Mouse (Mus musculus): ENCODE measurements around the gene Mcoln1.

The Mcoln1 gene

DNA sequence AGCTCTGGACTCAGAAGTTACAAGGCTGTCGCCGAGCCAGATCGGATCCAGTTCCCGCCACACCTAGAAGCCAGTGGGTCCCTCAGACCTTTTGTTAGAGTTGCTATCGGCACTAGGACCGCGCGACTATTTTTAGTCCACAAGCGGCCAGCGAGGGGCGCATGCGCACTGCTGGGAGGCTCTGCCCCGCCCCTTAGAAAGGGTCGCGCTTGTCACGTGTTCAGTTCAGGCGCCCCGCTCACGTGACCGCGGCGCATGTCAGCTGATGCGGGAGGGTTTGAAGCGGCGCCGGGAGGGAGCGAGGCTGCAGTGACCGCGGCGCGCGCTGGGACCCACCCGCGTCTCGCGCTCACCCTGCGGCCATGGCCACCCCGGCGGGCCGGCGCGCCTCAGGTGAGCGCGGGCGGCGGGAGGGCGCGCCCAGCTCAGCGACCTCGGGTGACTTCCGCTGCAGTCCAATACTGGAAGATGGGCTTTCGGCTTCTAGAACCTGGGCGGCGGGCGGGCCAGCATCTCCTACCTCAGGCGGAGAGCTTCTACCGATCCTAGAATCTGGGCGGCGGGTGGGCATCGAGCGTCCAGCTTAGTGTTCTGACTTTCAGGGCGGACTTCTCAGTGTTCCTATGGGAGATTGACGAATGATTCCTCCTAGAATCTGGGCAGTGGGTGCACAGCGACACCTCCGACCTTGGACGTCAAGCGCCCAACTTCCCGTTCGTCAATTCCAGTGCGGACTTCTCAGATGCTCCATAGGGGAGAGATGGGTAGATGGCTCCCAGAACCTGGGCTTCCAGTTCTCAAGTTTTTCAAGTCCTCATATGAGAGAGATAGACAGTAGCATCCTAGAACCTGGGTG lies at the start of gene Mcoln1:
Mcoln1 (plus strand) TSS at position 223 of the 856 bp plus-strand sequence.
- peak; percentile 98 for DNase-seq

DNA sequence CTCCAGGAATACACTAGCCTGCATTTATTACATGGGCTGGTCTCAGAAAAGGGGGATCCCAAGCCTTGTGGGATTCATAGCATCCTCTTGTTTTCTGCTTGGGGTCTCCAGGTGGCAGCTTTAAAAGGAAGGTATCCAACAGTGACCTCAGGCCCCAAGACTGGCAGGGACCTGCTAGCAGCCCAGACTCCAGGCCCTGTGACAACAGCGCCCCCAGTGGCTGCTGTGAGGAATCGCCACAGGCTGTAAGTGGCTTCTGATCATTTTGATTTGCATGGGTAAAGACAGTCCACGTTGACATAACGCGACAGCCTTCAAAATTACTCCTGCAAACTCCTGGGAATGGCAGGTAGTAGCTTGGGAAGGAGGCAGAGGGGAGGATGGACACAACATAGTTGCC lies 49.6 kb upstream of the Mcoln1 start:
- peak; percentile 37 for DNase-seq

DNA sequence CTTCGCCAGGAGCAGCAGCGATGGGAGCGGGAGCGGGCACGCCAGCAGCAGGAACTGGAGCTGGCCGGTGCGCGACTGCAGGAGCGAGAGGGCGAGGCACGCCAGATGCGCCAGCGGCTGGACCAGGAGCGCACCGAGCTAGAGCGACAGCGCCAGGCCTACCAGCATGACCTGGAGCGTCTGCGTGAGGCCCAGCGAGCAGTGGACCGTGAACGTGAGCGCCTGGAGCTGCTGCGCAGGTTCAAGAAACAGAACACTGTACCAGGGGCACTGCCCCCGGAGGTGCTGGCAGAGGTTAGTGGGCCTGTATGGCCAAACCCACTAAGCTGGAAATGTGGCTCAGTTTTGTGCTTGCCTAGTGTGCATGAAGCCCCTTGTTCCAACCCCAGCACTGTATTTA lies 48.3 kb upstream of the Mcoln1 start:
- DNase-seq: no peak

DNA sequence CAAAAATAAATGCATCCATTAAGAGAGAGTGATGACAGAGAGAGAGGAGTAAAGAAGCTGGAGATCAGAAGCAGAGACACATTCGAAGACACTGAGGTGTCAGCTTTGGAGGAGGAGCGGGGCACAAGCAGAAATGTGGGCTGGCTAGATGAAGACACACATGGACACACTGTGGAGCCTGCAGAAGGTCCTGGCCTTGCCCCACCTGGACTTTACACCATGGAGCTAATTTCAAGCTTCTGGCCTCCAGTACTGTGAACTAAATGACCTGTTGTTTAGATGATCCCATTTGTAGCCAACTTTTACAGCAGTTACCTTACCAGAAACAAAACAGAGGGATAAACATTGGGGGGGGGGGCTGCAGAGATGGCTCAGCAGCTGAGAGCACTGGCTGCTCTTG lies 37.0 kb upstream of the Mcoln1 start:
- DNase-seq: no peak

DNA sequence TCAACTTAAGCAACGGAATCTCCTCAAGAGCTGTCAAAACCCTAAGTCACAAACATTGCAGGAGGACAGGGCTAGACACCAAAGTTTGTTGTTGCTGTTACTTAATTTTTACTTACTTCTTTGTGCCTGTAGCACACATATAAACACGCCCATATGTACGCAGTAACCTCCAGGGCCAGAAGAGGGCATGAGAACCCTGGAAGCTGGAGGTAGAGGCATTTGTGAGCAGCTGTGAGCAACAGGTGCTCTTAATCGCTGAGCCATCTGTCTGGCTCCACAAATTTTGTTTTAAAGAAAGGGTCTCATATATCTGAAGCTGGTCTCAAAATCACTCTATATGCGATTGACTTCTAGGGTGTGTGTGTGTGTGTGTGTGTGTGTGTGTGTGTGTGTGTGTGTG lies 35.9 kb upstream of the Mcoln1 start:
- no peak for DNase-seq

DNA sequence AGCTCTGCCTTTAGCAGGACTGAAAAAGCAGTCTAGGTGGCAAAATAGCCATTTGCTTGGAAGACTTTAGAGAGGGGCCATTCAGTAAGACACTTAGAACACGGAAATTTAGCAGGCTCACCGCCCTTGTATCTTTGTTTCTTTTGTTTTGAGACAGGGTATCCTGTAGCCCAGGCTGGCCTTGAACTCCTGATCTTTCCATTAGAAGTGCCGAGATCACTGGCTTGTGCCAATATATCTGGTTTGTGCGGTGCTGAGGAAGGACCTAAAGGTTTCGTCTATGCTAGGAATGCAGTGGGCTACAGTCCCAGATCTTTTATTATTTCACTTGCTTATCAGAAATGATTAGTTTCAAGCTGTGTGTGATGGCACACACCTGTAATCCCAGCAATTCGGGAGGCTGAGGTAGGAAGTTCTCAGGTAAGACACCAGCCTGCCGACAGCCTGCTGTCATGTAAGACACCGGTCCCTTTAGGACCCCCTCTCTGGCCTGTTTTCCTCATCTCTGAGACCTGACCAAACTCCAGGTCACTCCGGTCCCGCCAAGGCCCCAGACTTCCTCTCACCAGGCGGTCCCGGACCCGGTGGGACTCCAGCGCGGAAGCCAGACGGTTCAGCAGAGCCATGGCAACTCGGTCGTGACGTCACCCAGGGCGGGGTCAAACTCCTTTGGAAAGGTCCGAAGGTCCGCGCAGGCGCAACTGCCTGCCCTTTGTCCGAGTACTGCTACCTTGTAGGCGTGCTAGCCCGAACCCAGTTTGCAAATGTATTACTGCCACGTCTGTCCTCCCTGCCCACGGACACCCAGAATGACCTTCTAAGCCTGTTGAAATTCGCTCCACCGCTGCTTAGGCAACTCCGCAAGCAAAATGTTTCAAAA lies 33.0 kb upstream of the Mcoln1 start, which contains the start of gene Pex11g:
Pex11g (minus strand) TSS at position 675 of the 880 bp plus-strand sequence.
- peak; percentile 96 for DNase-seq

DNA sequence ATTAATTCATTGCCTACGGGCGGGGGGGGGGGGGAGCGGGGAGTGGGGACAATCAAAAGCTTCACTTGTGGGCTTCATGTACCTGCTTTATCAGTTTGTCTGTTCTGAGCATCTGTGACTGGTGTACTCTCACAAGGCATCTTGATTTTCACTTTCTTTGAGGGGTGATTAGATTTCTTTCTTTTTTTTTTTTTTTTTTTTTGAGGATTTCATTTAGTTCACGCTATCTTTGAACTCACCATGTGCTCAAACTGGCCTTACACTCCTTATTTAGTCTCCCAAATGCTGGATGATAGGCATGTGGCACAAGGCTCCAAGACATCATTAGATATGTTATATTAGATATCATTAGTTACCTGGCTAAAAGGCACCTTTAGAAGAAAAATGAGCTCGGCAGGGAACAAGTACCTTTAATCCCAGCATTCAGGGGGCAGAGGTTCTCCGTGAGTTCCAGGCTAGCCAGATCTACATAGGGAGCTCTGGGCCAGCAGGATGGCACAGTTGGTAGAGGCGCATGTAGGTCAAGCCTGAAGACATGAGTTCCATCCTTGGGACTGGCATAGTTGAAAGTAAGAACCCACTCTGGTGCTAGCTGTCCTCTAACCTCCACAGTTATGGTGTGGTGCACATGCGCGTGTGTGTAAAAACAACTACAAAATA lies 32.2 kb upstream of the Mcoln1 start:
- no peak for DNase-seq

DNA sequence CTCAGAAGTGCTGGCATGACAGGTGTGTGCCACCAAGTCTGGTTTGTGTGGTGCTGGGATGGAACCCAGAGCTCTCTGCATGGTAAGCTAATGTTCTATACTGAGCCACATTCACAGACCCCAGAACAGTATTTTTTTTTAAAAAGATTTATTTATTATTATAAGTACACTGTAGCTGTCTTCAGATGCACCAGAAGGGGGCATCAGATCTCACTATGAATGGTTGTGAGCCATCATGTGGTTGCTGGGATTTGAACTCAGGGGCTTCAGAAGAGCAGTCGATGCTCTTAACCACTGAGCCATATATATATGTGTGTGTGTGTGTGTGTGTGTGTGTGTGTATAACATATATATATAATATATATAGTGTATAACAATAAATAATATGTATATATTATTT lies 31.4 kb upstream of the Mcoln1 start:
- DNase-seq: no peak

DNA sequence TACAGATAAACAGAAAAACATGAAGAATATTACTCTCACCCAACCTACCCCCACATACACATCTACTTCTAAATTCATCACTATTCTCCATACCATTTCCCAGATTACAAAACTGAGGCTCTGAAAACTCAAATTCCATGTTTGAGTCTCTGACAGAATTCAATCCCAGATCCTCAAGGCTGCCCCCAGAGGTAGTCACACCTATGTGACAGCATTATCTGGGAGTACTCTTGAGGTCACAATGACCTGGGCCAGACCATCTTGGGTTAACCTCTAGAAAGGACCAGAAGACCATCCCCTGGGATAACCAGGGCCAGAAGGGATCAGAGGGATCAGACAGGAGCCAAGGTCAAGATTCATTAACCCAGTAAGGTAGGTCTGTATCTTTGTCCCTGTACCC lies 29.7 kb upstream of the Mcoln1 start, which contains the start of gene Tex45:
Tex45 (plus strand) TSS at position 301 of the 400 bp plus-strand sequence.
- no peak for DNase-seq

DNA sequence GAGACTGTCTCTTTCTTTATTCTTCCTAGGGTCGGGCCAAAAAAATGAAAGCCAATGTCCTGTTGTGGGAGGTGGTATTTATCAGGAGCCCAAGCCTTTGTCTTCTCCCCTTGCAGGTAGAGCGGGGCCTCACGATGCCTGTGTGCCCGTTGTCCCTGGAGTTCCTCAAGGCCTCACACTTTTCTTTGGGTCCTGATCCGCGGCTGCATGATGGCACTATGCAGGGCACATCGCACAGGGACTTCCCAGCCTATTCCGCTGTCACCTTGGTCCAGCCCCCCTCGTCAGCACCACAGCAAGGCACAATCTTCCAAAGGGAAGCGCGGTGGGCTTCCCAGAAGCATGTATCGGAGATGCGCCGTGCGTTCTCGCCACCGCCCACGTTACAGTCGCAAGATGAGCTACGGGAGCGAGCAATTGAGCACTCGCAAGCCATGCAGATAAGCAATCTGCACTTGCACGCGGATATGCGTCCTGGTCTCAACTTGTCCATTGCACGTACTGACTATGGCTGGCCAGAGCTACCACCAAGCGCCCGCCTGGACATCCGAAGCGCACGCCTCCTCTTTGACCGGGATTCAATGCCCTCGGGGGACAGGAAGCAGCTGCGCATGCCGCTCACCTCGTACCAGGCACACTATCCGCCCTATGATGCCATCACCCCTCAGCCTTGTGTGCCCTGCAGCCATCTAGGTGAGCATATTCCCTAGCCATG lies 24.4 kb upstream of the Mcoln1 start:
- DNase-seq: no peak

DNA sequence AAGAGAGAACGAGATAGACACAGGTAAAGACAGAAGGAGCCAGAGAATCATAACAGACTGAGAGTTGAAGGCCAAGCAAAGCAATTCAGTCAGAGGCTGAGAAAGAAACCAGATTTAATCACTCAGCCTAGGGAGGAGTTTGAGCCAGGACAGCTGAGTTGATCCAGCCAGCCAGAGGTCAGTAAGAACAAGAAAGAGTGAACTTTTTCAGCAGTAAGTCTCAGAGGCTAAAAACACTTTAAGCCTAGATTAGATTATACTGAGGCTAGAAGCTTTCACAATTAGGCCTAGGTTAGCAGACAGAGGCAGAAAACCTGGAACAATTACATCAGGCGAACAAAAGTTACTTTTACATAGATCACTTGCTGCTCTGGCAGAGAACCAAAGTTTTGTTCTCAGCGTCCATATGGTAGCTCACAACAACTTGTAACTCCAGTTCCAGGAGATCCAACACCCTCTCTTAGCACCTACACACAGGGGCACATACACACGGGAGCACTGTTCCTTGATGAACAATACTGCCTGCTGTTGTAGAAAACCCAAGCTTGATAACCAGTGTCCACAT lies 20.0 kb upstream of the Mcoln1 start:
- no peak for DNase-seq

DNA sequence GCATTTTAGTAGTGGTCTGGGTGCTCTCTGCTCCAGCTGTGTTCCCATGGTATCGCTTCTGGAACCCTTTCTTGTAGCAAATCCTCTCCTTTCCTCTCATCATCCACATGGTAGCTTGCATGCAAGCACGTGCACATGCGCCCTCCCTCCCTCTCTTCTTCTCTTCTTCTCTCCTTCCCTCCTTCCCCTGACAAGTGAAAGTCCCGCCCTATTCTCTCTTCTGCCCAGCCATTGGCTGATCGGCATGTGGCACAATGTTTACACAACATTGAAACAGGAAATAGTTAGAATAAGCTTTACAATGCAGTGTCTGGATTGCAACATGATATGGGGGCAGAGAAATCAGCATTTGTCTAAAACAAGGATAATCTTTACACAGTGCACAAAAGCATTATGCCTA lies 18.7 kb upstream of the Mcoln1 start:
- no peak for DNase-seq

DNA sequence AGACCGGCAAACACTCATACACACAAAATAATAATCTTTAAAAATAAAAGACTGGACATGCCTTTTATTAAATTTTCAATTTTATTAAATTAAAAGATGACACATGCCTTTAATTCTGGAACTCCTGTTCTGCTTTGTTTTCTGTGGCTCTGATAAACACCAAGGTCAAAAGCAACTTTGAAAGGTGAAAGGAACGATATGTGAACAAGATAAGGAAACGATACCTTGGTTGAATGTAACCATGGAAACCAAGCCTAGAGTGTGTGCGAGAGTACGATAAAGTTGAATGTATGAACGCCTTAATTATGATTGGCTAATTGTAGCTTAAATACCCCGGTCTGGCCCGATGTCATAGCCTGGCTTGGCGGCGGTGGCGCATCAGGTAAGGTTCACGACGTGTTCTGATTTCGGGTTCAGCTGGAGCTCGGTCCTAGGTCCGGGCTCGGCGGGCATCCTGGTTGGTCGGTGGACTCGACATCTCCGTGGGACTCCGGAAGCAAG lies 18.0 kb upstream of the Mcoln1 start:
- DNase-seq: no peak

DNA sequence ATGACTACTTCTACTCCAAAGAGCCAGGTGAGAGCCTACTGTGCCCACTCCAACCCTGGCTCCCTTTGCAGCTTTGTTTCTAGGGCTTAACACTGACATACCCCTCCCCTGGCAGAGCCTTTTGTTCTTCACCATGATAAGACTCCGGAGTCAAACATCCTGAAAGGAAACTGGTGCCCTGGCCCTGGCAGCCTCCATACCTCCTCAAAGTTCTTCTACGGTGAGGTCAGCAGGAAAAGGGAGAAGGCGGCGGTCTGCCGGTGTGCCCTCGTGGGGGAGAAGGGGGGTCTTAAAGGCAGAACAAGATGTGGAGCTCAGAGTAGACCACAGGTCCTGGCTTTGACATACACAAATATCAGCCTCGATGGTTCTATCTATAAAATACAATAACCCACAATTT lies 16.7 kb upstream of the Mcoln1 start:
- no peak for DNase-seq

DNA sequence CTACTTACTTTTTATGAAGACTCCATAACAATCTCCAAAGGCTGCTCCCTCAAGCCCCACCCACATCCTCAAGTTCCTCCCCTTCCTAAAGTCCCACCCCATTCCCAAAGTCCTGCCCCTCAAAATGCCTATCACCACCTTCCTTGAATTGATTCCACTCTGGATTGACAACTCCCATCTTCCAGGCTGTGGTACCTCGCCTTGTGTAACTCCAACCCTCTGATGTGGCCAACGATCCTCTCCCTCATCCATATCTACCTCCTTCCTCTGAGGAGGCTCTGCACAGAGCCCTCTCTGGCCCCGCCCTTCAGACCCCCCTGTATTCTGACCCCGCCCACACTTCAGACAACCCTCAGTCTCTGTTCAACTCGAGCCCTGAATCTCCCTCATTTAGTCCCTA lies 15.1 kb upstream of the Mcoln1 start:
- DNase-seq: no peak

DNA sequence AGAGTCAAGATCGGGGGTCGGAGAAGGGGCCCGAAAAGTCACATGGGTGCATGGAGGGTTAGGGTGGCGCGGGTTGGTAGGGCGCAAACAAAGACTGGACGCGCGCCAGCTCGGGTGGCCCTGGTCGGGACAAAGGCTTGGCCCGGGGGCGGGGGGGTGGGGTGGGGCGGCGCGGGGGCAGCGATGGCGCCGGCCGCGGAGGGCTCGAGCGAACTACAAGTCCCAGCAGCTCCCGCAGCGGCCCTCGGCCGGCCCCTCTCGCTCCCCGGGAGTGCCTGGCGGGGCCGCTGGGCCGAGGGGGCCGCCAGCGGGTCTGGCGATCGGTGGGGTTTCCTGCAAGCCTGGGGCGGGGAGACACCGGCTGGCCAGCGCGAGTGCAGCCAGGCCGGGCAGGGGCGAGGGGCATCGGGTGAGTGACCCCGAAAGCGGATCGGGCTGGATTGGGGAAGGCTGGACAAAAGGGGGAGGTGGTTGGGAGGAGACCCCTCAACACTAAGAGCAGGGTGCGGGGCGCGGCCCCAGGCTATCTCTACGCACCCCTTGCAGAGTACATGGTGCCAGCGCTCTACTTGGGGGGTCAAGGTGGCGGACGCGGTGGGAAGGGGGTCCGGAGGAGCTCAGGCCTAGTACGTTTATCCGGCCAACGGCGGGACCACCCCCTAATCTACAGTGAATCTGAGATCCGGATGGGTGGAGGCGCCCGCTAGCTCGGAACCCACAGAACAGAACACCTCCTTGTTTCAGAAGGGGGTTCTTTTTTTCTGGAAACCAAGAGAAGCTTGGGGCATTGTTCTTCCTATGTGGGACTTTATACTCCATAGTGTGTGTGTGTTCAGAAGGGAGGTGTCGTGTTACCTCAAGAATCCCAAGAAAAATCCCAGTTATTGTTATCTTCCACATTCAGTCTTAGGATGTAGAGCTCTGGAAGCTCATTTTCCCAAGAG lies 7.1 kb upstream of the Mcoln1 start, which contains the start of gene Zfp358:
Zfp358 (plus strand) TSS at position 238 of the 944 bp plus-strand sequence.
- DNase-seq: peak; percentile 74

DNA sequence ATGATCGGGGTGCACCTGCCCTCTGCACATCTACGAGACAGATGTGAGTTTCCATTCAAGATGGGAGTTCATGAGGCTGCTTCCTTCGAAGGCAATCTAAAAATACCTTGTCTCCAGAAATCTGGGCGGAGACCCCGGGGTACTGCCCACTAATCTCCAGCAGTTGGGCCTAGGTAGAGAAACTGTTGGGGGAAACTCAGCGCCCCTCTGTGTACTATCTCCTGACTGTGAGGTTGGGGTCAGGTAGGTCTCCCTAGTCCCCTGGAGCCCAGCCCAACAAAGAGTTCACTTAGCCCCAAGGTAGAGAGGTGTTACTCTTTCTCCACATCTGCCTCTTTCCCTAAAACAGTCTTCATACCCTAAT lies 6.4 kb upstream of the Mcoln1 start:
- no peak for DNase-seq

DNA sequence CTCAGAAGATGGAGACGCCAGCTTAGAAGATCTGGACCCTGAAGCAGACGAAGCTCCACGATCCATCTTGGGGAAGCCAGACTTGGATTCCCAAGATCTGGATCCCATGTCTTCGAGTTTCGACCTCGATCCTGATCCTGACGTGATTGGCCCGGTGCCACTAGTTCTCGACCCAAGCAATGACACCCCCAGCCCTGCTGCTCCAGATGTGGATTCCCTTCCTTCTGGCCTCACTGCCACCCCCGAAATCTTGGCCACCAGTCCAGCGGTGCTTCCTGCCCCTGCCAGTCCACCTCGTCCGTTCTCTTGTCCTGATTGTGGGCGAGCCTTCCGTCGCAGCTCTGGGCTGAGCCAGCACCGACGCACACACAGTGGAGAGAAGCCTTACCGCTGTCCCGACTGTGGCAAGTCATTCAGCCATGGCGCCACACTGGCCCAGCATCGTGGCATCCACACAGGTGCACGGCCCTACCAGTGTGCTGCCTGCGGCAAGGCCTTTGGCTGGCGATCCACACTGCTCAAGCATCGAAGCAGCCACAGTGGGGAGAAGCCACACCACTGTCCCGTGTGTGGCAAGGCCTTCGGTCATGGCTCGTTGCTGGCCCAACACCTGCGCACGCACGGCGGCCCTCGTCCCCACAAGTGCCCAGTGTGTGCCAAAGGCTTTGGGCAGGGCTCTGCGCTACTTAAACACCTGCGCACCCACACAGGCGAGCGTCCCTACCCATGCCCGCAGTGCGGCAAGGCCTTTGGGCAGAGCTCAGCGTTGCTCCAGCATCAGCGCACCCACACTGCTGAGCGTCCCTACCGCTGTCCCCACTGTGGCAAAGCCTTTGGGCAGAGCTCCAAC lies 4.5 kb upstream of the Mcoln1 start:
- DNase-seq: no peak

DNA sequence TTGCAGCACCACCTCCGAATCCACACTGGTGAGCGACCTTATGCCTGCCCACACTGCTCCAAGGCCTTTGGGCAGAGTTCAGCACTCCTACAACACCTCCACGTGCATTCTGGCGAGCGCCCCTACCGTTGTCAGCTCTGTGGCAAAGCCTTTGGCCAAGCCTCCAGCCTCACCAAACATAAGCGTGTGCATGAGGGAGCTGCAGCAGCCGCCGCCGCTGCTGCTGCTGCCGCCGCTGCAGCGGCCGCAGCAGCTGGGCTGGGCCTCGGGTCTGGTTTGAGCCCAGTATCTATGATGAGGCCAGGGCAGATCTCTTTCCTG lies 3.9 kb upstream of the Mcoln1 start:
- no peak for DNase-seq

DNA sequence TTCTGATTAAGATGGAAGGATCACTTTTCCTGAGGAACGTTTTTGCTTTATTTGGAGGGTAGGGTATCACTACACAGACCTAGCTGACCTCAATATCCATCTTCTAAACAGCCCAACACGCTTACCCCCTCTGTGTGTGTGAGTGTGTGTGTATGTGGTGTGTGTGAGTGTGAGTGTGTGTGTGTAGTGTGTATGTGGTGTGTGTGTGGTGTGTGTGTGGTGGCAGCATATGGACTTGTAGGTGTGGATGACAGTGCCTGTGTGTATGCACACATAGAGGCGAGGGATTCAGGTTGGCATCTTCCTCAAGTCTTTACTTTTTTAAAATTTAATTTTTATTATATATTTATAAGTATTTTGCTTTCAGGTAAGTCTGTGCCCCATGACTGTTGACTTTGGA lies 1.7 kb upstream of the Mcoln1 start:
- no peak for DNase-seq

All from cerebellum, adult 11 months (tissue).